ENCODE assay signal across 13 mouse cellular contexts in genomic region chr7:82275529-82276204, GRCm38 (mm10). TPM values are rescaled to one million over a fixed set of nuclear protein-coding genes. Genes with fewer than 3 reads are reported as not detected.
A peak's percentile ranks its signal among the peaks of the same experiment; 100 is the strongest.
DNase-seq lines count a peak whose midpoint lies in the region; ATAC-seq lines count a peak whose summit lies in the region.
"Had no signal": no experiment of that assay in that cellular context is flagged by ENCODE, and none has a peak within 500 bp of the region (broad histone marks: within the 10 kb centered on the region; RNA-seq: fewer than 3 reads in every experiment).

No protein-coding gene starts in this region.

- ATAC-seq in kidney, embryonic 14.5 days (ENCODE audit: low FRiP score, low TSS enrichment) = peak; percentile 20; the same call in 1 of the 2 replicates
- ATAC-seq: inflammation-experienced regulatory T-cells, adult 6 months had no signal

- no peak overlapping the region for H3K4me2 ChIP-seq in kidney, embryonic 14.5 days (replicated peaks; ENCODE audit: low read depth, low read length)
- H3K4me2 ChIP-seq: liver, embryonic 15.5 days had no signal

- DNase-seq in adrenal gland, adult 2 months = peak; percentile 55
- no peak for DNase-seq in adrenal gland, adult 8-10 months
- DNase-seq in kidney, adult 18-20 months = no peak
- DNase-seq in right cerebral cortex, postnatal 25 days = peak; percentile 51
- DNase-seq in right cerebral cortex, postnatal 4 days = no peak
- DNase-seq in telencephalon, adult 2 months (ENCODE audit: low read depth, low spot score) = peak; percentile 56
- DNase-seq in cerebellum, postnatal 36 days = no peak
- DNase-seq: B cell, adult 2 months; cerebellum, adult 2 months; midbrain, embryonic 14.5 days had no signal

- no peaks in the 10 kb centered on the region for H3K36me3 ChIP-seq in kidney, embryonic 14.5 days (ENCODE audit: control insufficient read depth, insufficient read depth, low read length)
- H3K36me3 ChIP-seq: liver, embryonic 15.5 days had no signal

- H3K9me3 ChIP-seq in kidney, embryonic 14.5 days (ENCODE audit: control insufficient read depth, low read length) = no peaks in the 10 kb centered on the region
- H3K9me3 ChIP-seq: liver, embryonic 15.5 days had no signal

- no peak overlapping the region for H3K9ac ChIP-seq in kidney, embryonic 14.5 days (ENCODE audit: low read depth, low read length)
- H3K9ac ChIP-seq: liver, embryonic 15.5 days had no signal

- no peaks in the 10 kb centered on the region for H3K4me1 ChIP-seq in kidney, embryonic 14.5 days (ENCODE audit: control insufficient read depth, insufficient read depth, low read length)
- H3K4me1 ChIP-seq: liver, embryonic 15.5 days had no signal

- H3K4me3 ChIP-seq in kidney, embryonic 14.5 days (ENCODE audit: low read length) = no peak overlapping the region
- H3K4me3 ChIP-seq: liver, embryonic 15.5 days had no signal

- H3K27ac ChIP-seq in kidney, embryonic 14.5 days (ENCODE audit: low read depth, low read length) = no peak overlapping the region
- H3K27ac ChIP-seq: liver, embryonic 15.5 days had no signal

- WGBS in kidney, embryonic 14.5 days = 65% methylated on average over 18 of the region's 18 CpGs

- H3K27me3 ChIP-seq in kidney, embryonic 14.5 days (ENCODE audit: control insufficient read depth, insufficient read depth, low read length) = no peaks in the 10 kb centered on the region
- H3K27me3 ChIP-seq: liver, embryonic 15.5 days had no signal

RNA-seq across cellular contexts. Expression of gene Adamtsl3, which starts 59.8 kb away (rescaled TPM):
- 1 to 10 TPM; 1.4 to 2.3 TPM for total RNA-seq in adrenal gland, adult 2 months (2021)
- polyA plus RNA-seq in adrenal gland, adult 2 months (2012; rRNA removed) = 0.28 and 0.64 TPM in 2 replicates
- total RNA-seq in adrenal gland, adult 8-10 months (2022) = 1 to 10 TPM in 2 of 4 experiments, under 1 TPM in 2; 0.65 to 2.1 (median 1.2) TPM
- polyA plus RNA-seq in kidney, embryonic 14.5 days (2014; fragmentation: Nextera tagmentation; extraction: Ambion mirVana) = 0.23 and 0.39 TPM in 2 replicates

Comparison
In these comparisons a context has a peak if more than half of its experiments do, and no peak if none do; other contexts are left out.
1. DNase-seq: peak in adrenal gland, adult 2 months (single experiment), right cerebral cortex, postnatal 25 days (single experiment) and telencephalon, adult 2 months (single experiment); none in adrenal gland, adult 8-10 months (single experiment), kidney, adult 18-20 months (single experiment), right cerebral cortex, postnatal 4 days (single experiment) and cerebellum, postnatal 36 days (0 of 2).